Mouse (Mus musculus) gastrocnemius, adult 18-20 months (tissue): ENCODE measurements around the gene 2210407C18Rik. TPM values are rescaled to one million over a fixed set of nuclear protein-coding genes. Genes with fewer than 3 reads are reported as not detected.

Experiments
- DNase-seq: peaks from one replicate; pipeline ENCODE4 v3.0.0; 2021; ENCODE audit warnings: low spot score
- total RNA-seq, 2 experiments: library from RNA; stranded (reverse); gene quantifications; 2 replicates each; pipeline ENCODE4 v1.2.3; 2021

2210407C18Rik gene
- total RNA-seq, 2 experiments from 2014 or later, result not detected

DNA sequence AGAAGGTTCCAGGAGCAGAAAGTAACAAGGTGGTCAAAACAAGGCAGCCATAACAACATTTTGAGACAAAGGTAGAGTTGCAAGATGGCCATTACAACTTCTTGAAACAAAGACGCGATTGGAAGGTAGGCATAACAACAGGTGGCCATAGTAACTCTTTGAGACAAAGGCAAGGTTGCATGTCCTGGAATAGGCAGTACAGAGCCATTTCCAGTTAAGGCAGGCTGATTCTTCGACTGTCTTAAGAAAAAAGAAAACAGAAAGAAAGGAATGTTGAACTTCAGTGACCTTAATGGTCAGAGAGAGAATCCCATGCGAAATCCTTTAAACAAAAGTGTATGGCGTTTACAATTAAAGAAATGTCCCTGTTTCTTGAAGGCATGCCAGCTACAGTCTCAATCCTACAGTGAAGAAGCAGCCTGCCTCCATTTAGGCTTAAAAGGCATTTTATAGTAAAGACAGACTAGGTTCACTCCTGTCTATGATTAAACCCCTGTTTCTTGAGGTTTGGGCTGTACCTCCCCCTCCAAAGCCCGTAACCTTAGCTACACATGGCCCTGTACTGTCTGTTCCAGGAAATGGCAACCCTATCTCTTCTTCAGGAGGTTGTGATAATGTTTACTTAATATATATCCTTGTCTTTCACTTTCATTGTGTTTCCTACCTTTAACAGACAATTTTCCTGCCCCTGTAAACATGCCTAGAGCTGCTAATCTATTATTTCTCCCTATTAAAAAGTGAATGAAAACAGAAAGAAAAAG is 12.9 kb downstream of the 2210407C18Rik start:
- no peak for DNase-seq

DNA sequence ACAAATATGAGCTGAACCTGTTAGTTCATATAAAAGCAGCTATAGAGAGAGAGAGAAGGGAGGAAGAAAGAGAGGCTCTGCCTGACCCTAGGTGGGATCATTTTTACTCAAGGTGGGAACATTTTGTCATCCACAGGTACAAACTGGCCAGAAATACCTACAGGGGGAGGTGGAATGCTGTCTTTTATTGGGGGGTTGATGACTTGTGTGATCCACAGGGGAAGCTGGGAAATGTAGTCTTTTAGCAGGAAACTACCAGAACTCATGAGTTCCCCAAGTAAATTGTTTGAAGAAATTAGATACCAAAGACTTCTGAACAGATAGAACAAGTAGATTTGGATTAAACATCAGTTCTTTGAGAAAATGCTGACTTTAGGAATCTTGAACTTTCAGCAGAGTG is 13.8 kb downstream of the 2210407C18Rik start:
- no peak for DNase-seq

DNA sequence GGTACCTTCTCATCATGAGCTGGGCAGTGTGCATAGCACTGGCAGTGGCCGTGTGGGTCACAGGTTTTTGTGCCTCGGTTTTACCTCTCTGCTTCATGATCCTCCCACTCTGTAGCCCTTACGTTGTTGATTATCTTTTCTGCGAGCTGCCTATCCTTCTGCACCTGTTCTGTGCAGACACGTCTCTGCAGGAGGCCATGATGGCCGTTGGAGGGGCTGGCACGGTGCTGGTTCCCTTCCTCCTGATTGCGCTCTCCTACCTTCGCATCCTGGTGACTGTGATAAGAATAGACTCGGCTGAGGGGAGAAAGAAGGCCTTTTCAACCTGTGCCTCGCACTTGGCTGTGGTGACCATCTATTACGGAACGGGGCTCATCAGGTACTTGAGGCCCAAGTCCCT is 18.0 kb downstream of the 2210407C18Rik start:
- DNase-seq, result no peak

DNA sequence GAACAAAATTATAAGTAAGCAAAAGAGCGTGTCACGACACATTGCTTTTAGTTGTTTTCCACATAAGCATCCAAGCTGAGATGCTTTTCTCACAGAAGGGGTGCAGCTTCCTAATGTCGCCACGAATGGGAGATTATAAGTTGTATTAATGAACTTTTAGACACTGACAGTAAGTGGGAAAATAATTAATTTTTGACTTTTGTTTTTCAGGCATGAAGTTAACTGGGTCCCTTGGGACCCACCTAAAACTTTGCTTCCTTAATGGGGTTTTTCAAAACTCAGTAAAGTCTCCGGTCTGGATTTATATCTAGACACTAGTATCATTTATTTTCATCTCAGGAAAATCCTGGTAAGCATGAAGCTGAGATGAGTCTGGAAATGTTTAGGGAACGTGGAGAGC is 21.1 kb downstream of the 2210407C18Rik start, which contains the start of gene Olfr324:
TSS of gene Olfr324 (plus strand) at position 301 of the 400 bp plus-strand sequence.
- DNase-seq, result no peak

DNA sequence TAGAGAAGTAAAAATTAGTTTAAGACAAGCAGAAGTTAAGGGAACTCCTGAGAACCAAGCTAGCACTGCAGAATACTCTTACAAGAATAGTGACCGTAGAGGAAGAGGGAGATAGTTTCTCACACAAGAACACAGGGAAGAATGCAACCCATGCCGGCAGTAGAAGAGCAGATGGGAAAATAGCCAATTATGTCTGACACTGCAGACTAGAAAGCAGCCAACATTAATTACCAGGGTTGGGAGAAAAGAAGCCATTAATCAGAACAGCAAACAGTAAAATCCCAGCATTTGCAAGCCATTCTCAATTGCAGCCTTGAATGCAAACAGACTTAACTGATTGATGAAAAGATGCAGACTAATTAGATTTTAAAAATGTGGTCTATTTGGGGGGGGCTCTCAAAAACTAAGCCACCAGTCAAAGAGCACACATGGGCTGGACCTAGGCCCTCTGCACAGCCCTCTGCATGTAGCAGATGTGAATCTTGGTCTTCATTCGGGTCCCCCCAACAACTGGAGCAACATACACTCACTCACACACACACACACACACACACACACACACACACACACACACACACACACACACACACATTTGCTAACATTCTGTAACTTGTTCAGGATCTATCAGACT is 27.1 kb downstream of the 2210407C18Rik start:
- no peak for DNase-seq

DNA sequence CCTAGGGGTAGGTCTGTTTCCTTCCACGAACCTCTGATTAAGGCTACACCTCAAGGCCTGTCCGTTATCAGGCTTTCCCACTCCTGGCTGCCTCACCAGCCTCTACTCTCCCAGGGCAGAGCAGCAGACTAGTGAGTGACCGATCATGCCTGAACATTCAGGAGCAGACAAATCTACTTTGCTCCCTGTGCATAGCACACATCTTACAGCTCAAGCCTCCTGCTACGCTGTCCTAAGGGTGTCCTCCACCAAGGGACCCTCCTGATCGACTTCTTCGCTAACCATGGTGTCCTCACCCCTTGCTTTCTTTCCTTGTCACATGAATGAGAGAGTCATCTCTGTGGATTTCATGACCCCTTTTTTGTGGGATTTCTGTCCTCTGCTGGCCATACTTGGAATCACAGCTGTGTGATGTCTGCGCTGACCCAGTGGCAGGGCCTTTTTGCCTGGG is 28.0 kb downstream of the 2210407C18Rik start:
- DNase-seq, result peak; percentile 48

DNA sequence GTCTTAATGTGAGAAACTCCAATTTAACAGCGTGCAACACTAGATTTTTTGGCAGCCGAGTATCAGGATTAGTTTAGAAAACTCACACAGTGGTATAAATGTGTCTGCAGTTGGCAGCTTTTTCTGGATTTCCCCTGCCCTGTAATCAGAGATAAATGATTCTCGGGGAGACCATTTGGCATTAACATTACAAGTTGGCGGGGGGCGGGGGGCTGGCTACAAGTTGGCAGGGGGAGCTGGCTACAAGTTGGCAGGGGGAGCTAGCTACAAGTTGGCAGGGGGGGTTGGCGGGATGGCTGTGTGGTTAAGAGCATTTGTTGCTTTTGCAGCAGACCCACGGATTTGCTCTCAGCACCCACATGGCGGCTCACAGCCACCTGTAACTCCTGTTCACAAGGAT is 37.2 kb downstream of the 2210407C18Rik start:
- no peak for DNase-seq

DNA sequence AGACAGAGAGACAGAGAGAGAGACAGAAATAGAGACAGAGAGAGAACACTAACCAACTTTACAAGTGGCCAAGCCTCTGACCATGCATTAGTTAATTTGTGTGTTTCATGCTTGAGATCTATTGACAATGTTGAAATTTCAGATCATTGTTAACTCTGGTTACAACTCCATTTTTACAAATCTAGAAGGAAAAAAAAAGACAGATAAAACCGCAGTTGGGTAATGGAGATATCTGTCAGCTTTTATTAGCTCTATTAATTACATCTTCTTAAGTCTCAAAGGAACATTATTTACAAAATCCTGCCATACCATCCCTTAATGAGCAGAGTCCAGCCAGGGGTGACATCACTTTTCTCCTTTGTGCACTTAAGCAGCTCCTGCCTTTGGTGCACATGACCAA is 38.4 kb downstream of the 2210407C18Rik start, which contains the start of gene Olfr325:
TSS of gene Olfr325 (plus strand) at position 301 of the 400 bp plus-strand sequence.
- no peak for DNase-seq

DNA sequence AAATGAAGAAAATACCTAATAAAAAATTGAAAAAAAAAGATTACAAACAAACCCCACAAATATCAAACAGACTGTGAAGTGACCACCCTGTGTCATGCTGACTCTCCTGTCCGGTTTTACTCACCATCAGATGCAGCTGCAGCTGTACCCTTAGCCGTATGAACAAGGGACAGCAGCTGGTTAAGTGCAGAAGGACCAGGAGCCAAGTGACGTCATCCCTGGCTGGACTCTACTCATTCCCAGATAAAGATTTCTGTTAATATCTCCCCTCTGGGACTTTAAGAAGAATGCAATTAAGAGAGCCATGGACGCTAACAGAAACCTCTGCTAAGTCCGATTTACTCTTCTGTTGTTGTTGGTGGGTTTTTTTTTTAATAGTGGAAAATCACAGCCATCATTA is 45.5 kb downstream of the 2210407C18Rik start, which contains the start of gene Olfr224:
TSS of gene Olfr224 (minus strand) at position 149 of the 400 bp plus-strand sequence.
- peak; percentile 12 for DNase-seq

Other genes starting within 250 kb of the 2210407C18Rik start
- not detected for gene Lypd8, start 237.0 kb downstream of the 2210407C18Rik start, total RNA-seq
- gene 1810065E05Rik, start 195.0 kb downstream of the 2210407C18Rik start, total RNA-seq, result not detected
- not detected for gene Gm12253, start 183.5 kb downstream of the 2210407C18Rik start, total RNA-seq
- gene Lypd9, start 163.2 kb downstream of the 2210407C18Rik start, total RNA-seq, result not detected
- not detected for gene Olfr30, start 153.8 kb downstream of the 2210407C18Rik start, total RNA-seq
- not detected for gene Olfr332, start 123.5 kb downstream of the 2210407C18Rik start, total RNA-seq
- not detected for gene Olfr331, start 113.5 kb downstream of the 2210407C18Rik start, total RNA-seq
- not detected for gene Olfr330, start 81.2 kb downstream of the 2210407C18Rik start, total RNA-seq
- gene Olfr329-ps, start 69.7 kb downstream of the 2210407C18Rik start, total RNA-seq, result not detected
- not detected for gene Olfr328, start 60.4 kb downstream of the 2210407C18Rik start, total RNA-seq
- gene Olfr224, start 45.5 kb downstream of the 2210407C18Rik start, total RNA-seq, result not detected
- not detected for gene Olfr325, start 38.3 kb downstream of the 2210407C18Rik start, total RNA-seq
- gene Olfr324, start 21.0 kb downstream of the 2210407C18Rik start, total RNA-seq, result not detected
- gene Olfr323, start 14.4 kb upstream of the 2210407C18Rik start, total RNA-seq, result not detected
- not detected for gene Trim58, start 24.4 kb upstream of the 2210407C18Rik start, total RNA-seq
- not detected for gene Olfr322, start 42.7 kb upstream of the 2210407C18Rik start, total RNA-seq
- not detected for gene Olfr320, start 65.0 kb upstream of the 2210407C18Rik start, total RNA-seq
- not detected for gene Olfr319, start 83.1 kb upstream of the 2210407C18Rik start, total RNA-seq
- gene Olfr318, start 107.9 kb upstream of the 2210407C18Rik start, total RNA-seq, result not detected
- not detected for gene Olfr317, start 123.1 kb upstream of the 2210407C18Rik start, total RNA-seq
- not detected for gene Olfr316, start 136.7 kb upstream of the 2210407C18Rik start, total RNA-seq
- gene Olfr315, start 157.1 kb upstream of the 2210407C18Rik start, total RNA-seq, result not detected
- gene Olfr314, start 166.9 kb upstream of the 2210407C18Rik start, total RNA-seq, result not detected
- not detected for gene Fam183b, start 185.9 kb upstream of the 2210407C18Rik start, total RNA-seq
- not detected for gene Olfr313, start 198.9 kb upstream of the 2210407C18Rik start, total RNA-seq
- not detected for gene Olfr312, start 213.2 kb upstream of the 2210407C18Rik start, total RNA-seq
- gene Olfr311, start 223.2 kb upstream of the 2210407C18Rik start, total RNA-seq, result not detected
- under 1 TPM; 0.78 TPM for gene Gm12258, start 231.1 kb upstream of the 2210407C18Rik start, total RNA-seq